Comparison of ENCODE assay signal across 8 mouse cellular contexts in the genomic region with DNA sequence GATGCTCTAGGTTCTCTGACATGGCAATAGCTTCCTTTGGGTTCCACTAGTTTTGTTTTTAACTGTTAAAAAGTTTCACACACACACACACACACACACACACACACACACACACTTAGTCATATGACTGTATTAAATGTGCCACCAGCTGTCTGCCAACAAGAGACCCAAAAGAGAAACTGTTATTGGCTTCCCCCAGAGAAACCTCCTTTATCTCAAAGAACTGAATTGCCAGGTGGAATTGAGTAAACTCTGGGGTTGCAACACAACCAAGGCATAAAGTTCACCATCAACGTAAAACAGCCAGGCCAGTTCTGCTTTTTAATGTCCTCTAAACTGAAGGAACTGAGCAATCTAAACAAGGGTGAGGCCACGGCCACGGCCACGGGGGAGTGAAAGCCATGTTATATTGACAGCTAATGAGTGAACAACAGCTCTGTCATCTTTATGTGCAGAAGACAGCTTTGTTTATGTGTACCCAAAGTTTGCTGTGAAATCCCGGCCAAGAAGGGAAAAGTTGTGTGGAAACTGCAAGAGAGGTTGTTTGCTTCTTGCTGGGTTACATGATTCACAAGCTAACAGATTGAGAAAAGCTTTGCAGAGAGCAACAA.
A peak's percentile ranks its signal among the peaks of the same experiment; 100 is the strongest.
DNase-seq lines count a peak whose midpoint lies in the region; ATAC-seq and TF ChIP-seq lines count a peak whose summit lies in the region.

No protein-coding gene starts in this region.

- no peaks in the 10 kb centered on the region for H3K9me3 ChIP-seq in CH12.LX (replicated peaks; ENCODE audit: low read length)
- H3K9me3 ChIP-seq in kidney, embryonic 15.5 days (replicated peaks) = no peaks in the 10 kb centered on the region

- no peak for TF ChIP-seq POLR2A in CH12.LX (IDR thresholded peaks at IDR 0.05; ENCODE audit: low read depth, low read length)

- H3K36me3 ChIP-seq in CH12.LX (replicated peaks in 1 of 2; ENCODE audit: control insufficient read depth in 1 of 2, insufficient read depth in 1 of 2, low read length in 1 of 2) = no peaks in the 10 kb centered on the region
- no peaks in the 10 kb centered on the region for H3K36me3 ChIP-seq in kidney, embryonic 15.5 days

- no peak overlapping the region for H3K27ac ChIP-seq in CH12.LX (ENCODE audit: insufficient read depth, low read depth)
- H3K27ac ChIP-seq in kidney, embryonic 15.5 days = peak overlapping the region; percentile 78

- no peak for TF ChIP-seq EP300 in CH12.LX (IDR thresholded peaks at IDR 0.05; ENCODE audit: low read length)

- no peaks in the 10 kb centered on the region for H3K27me3 ChIP-seq in CH12.LX (replicated peaks)
- H3K27me3 ChIP-seq in kidney, embryonic 15.5 days = no peaks in the 10 kb centered on the region

- TF ChIP-seq RAD21 in CH12.LX (IDR thresholded peaks at IDR 0.05; ENCODE audit: low read depth, low read length) = no peak

- dilution Hi-C loops in CH12.LX (cut with MboI; ENCODE audit: extremely low pct_ligation_motif_present, extremely low pct_unique_long_range_greater_than_20kb, low sequenced_read_pairs) = no loop called here

- no peak overlapping the region for H3K4me3 ChIP-seq in CH12.LX (replicated peaks in 1 of 3; ENCODE audit: low read depth in 2 of 3, low read length in 2 of 3, poor library complexity in 1 of 3)
- H3K4me3 ChIP-seq in kidney, embryonic 15.5 days (replicated peaks) = no peak overlapping the region

- in situ Hi-C loops in CH12.LX (cut with MboI; ENCODE audit: low pct_ligation_motif_present, low pct_unique_long_range_greater_than_20kb, low sequenced_read_pairs) = no loop called here

- 19% methylated on average over 5 of the region's 5 CpGs for WGBS in kidney, embryonic 15.5 days

- no peak for TF ChIP-seq CTCF in CH12.LX (conservative IDR thresholded peaks at IDR 0.05 in 1 of 2, IDR thresholded peaks at IDR 0.05 in 1 of 2; ENCODE audit: low read depth in 2 of 2, low read length in 2 of 2)

- H3K79me2 ChIP-seq in CH12.LX (replicated peaks; ENCODE audit: control insufficient read depth, extremely low read depth, insufficient read depth, poor library complexity, severe bottlenecking) = no peaks in the 10 kb centered on the region

- ATAC-seq in kidney, embryonic 15.5 days (replicated peaks; ENCODE audit: low FRiP score) = no peak; the same call in 1 of the 2 replicates

- peak overlapping the region; percentile 50 for H3K4me2 ChIP-seq in CH12.LX (ENCODE audit: insufficient read depth, low read depth, poor library complexity, severe bottlenecking)
- H3K4me2 ChIP-seq in kidney, embryonic 15.5 days = no peak overlapping the region

- DNase-seq in heart, adult 11 months = peak; percentile 90
- no peak for DNase-seq in heart, postnatal 4 days
- DNase-seq in CH12.LX (ENCODE audit: extremely low read depth) = no peak
- DNase-seq in lung, postnatal 14 days = peak; percentile 37
- DNase-seq in left cerebral cortex, adult 18-20 months (ENCODE audit: low spot score in 2 of 2) = no peak
- DNase-seq in frontal cortex, postnatal 14 days (ENCODE audit: low spot score in 2 of 2) = no peak
- no peak for DNase-seq in layer of hippocampus, adult 9-11 months

- H3K4me1 ChIP-seq in CH12.LX (ENCODE audit: control insufficient read depth in 1 of 2, insufficient read depth in 2 of 2) = peaks cover 0 to 13% of the 10 kb centered on the region in 2 experiments; a peak in 2 of 4 replicates
- peaks cover 36% of the 10 kb centered on the region for H3K4me1 ChIP-seq in kidney, embryonic 15.5 days

- no peak overlapping the region for H3K9ac ChIP-seq in CH12.LX (ENCODE audit: insufficient read depth, low read depth)
- H3K9ac ChIP-seq in kidney, embryonic 15.5 days = no peak overlapping the region

TF ChIP-seq in CH12.LX, 34 proteins besides CTCF, POLR2A, EP300 and RAD21:
- TF ChIP-seq E2F4 (IDR thresholded peaks at IDR 0.05; ENCODE audit: insufficient replicate concordance, low read depth, low read length) = no peak

Comparison
In these comparisons a context has a peak if more than half of its experiments do, and no peak if none do; other contexts are left out.
1. DNase-seq: peak in heart, adult 11 months (single experiment) and lung, postnatal 14 days (single experiment); none in heart, postnatal 4 days (single experiment), CH12.LX (single experiment), left cerebral cortex, adult 18-20 months (0 of 2), frontal cortex, postnatal 14 days (0 of 2) and layer of hippocampus, adult 9-11 months (single experiment).